Mouse (Mus musculus) thymus, adult 2 months (tissue): ENCODE measurements around the gene Cap2.

Experiments
- CTCF ChIP-seq: fragments of 200-500 bp; IDR thresholded peaks from 2 replicates; pipeline ENCODE4 v1.5.1; 2012; ENCODE audit warnings: mild to moderate bottlenecking, control low read depth, low read length, moderate library complexity, borderline replicate concordance; ENCODE audit not compliant: control insufficient read depth, poor library complexity, insufficient read depth; ENCODE audit errors: extremely low read depth
- POLR2A ChIP-seq: fragments of 200-500 bp; IDR thresholded peaks from 2 replicates; pipeline ENCODE4 v1.6.1; 2012; ENCODE audit warnings: mild to moderate bottlenecking, low read length, control low read depth, moderate library complexity; ENCODE audit not compliant: control insufficient read depth, poor library complexity, insufficient read depth; ENCODE audit errors: extremely low read depth

GRCm38 (mm10) chr13:46602674-46603073 is 101.0 kb downstream of the Cap2 start:
- TF ChIP-seq CTCF (no peak), POLR2A (no peak)
